Mouse (Mus musculus): Measurements from ENCODE around the gene Spata32. TPM values are rescaled to one million over a fixed set of nuclear protein-coding genes. Genes with fewer than 3 reads are reported as not detected.

Gene Spata32
- polyA plus RNA-seq, 1 experiment from 2014 or later, result 1.3 TPM

GRCm38 (mm10) chr11:103219995-103220394, 1.8 kb upstream of the Spata32 start:
- no peak overlapping the region for H3K4me2 ChIP-seq (ENCODE audit: low read length)
- no peak overlapping the region for H3K27ac ChIP-seq (ENCODE audit: low read depth, low read length)
- WGBS, result 84% methylated on average over 4 of the region's 4 CpGs
- no peaks in the 10 kb centered on the region for H3K27me3 ChIP-seq (replicated peaks; ENCODE audit: control insufficient read depth, insufficient read depth, low read length)
- no peak for ATAC-seq
- H3K4me1 ChIP-seq (ENCODE audit: control insufficient read depth, insufficient read depth, low read depth, low read length), result peaks cover 5% of the 10 kb centered on the region; the same call in 1 of the 2 replicates
- H3K36me3 ChIP-seq (ENCODE audit: control insufficient read depth, insufficient read depth, low read length), result peaks cover 5% of the 10 kb centered on the region
- H3K9me3 ChIP-seq (ENCODE audit: control insufficient read depth, low read length), result no peaks in the 10 kb centered on the region
- no peak overlapping the region for H3K9ac ChIP-seq (ENCODE audit: low read depth, low read length)
- H3K4me3 ChIP-seq (ENCODE audit: low read length), result no peak overlapping the region

- 94% methylated on average over 5 of the region's 5 CpGs for whole genome bisulfite sequencing
These were observed 1.0 kb upstream of the Spata32 start for GRCm38 (mm10) chr11:103219259-103219658.

GRCm38 (mm10) chr11:103218517-103218901, 277 bp upstream of the Spata32 start:
- Histone ChIP-seq H3K4me2 (ENCODE audit: low read length) (peak overlapping the region; percentile 96), H3K4me3 (ENCODE audit: low read length) (peak overlapping the region; percentile 57), H3K9ac (ENCODE audit: low read depth, low read length) (peak overlapping the region; percentile 76), H3K4me1 (ENCODE audit: control insufficient read depth, insufficient read depth, low read depth, low read length) (peaks cover 5% of the 10 kb centered on the region; the same call in 1 of the 2 replicates), H3K27ac (ENCODE audit: low read depth, low read length) (peak overlapping the region; percentile 73), H3K9me3 (ENCODE audit: control insufficient read depth, low read length) (no peaks in the 10 kb centered on the region), H3K36me3 (ENCODE audit: control insufficient read depth, insufficient read depth, low read length) (peaks cover 4% of the 10 kb centered on the region), H3K27me3 (replicated peaks; ENCODE audit: control insufficient read depth, insufficient read depth, low read length) (no peaks in the 10 kb centered on the region)
- WGBS, result 31% methylated on average over 6 of the region's 6 CpGs
- ATAC-seq, result peak; percentile 51

More at GRCm38 (mm10) chr11:103219259-103219658, 1.0 kb upstream of the Spata32 start:
- Histone ChIP-seq H3K27ac (ENCODE audit: low read depth, low read length) (no peak overlapping the region), H3K4me3 (ENCODE audit: low read length) (no peak overlapping the region), H3K4me2 (ENCODE audit: low read length) (no peak overlapping the region), H3K9ac (ENCODE audit: low read depth, low read length) (no peak overlapping the region), H3K9me3 (ENCODE audit: control insufficient read depth, low read length) (no peaks in the 10 kb centered on the region), H3K4me1 (ENCODE audit: control insufficient read depth, insufficient read depth, low read depth, low read length) (peaks cover 5% of the 10 kb centered on the region; the same call in 1 of the 2 replicates), H3K36me3 (ENCODE audit: control insufficient read depth, insufficient read depth, low read length) (peaks cover 5% of the 10 kb centered on the region), H3K27me3 (replicated peaks; ENCODE audit: control insufficient read depth, insufficient read depth, low read length) (no peaks in the 10 kb centered on the region)
- no peak for ATAC-seq

- WGBS, result 79% methylated on average over 1 of the region's 1 CpGs
- H3K36me3 ChIP-seq (ENCODE audit: control insufficient read depth, insufficient read depth, low read length), result no peaks in the 10 kb centered on the region; the same call in 1 of the 2 replicates
- no peak overlapping the region for H3K4me3 ChIP-seq (ENCODE audit: low read length)
- H3K27ac ChIP-seq (ENCODE audit: low read depth, low read length), result no peak overlapping the region
- H3K27me3 ChIP-seq (replicated peaks; ENCODE audit: control insufficient read depth, insufficient read depth, low read length), result no peaks in the 10 kb centered on the region
- no peak overlapping the region for H3K9ac ChIP-seq (ENCODE audit: low read depth, low read length)
- H3K4me2 ChIP-seq (ENCODE audit: low read length), result no peak overlapping the region
- peaks cover 5% of the 10 kb centered on the region; the same call in 1 of the 2 replicates for H3K4me1 ChIP-seq (ENCODE audit: control insufficient read depth, insufficient read depth, low read depth, low read length)
- no peak for ATAC-seq
- no peaks in the 10 kb centered on the region for H3K9me3 ChIP-seq (ENCODE audit: control insufficient read depth, low read length)
These were observed 2.9 kb downstream of the Spata32 start for GRCm38 (mm10) chr11:103215355-103215754.

GRCm38 (mm10) chr11:103213712-103214111, 4.5 kb downstream of the Spata32 start:
- H3K9ac ChIP-seq (ENCODE audit: low read depth, low read length), result no peak overlapping the region

GRCm38 (mm10) chr11:103210291-103210690, 7.9 kb downstream of the Spata32 start:
- no peaks in the 10 kb centered on the region for H3K36me3 ChIP-seq (ENCODE audit: control insufficient read depth, insufficient read depth, low read length)

More at GRCm38 (mm10) chr11:103213712-103214111, 4.5 kb downstream of the Spata32 start:
- Histone ChIP-seq H3K4me3 (ENCODE audit: low read length) (no peak overlapping the region), H3K36me3 (ENCODE audit: control insufficient read depth, insufficient read depth, low read length) (no peaks in the 10 kb centered on the region), H3K9me3 (ENCODE audit: control insufficient read depth, low read length) (no peaks in the 10 kb centered on the region), H3K4me2 (ENCODE audit: low read length) (no peak overlapping the region), H3K27me3 (replicated peaks; ENCODE audit: control insufficient read depth, insufficient read depth, low read length) (no peaks in the 10 kb centered on the region), H3K4me1 (ENCODE audit: control insufficient read depth, insufficient read depth, low read depth, low read length) (peaks cover 5% of the 10 kb centered on the region; the same call in 1 of the 2 replicates), H3K27ac (ENCODE audit: low read depth, low read length) (no peak overlapping the region)
- WGBS, result 87% methylated on average over 5 of the region's 5 CpGs
- no peak for ATAC-seq

GRCm38 (mm10) chr11:103208458-103208857, 9.8 kb downstream of the Spata32 start, which contains the start of gene 1700023F06Rik:
TSS of gene 1700023F06Rik (minus strand) at chr11:103208558.
- Histone ChIP-seq H3K27ac (ENCODE audit: low read depth, low read length) (no peak within 1 kb of the TSS), H3K9ac (ENCODE audit: low read depth, low read length) (no peak within 1 kb of the TSS), H3K4me1 (ENCODE audit: control insufficient read depth, insufficient read depth, low read depth, low read length) (no peaks in the 10 kb centered on the region), H3K4me2 (ENCODE audit: low read length) (no peak within 1 kb of the TSS), H3K4me3 (ENCODE audit: low read length) (no peak within 1 kb of the TSS), H3K27me3 (replicated peaks; ENCODE audit: control insufficient read depth, insufficient read depth, low read length) (no peaks in the 10 kb centered on the region), H3K9me3 (ENCODE audit: control insufficient read depth, low read length) (no peaks in the 10 kb centered on the region), H3K36me3 (ENCODE audit: control insufficient read depth, insufficient read depth, low read length) (no peaks in the 10 kb centered on the region)
- ATAC-seq, result no peak
- 95% methylated on average over 3 of the region's 3 CpGs for WGBS

More at GRCm38 (mm10) chr11:103210291-103210690, 7.9 kb downstream of the Spata32 start:
- 72% methylated on average over 8 of the region's 8 CpGs for WGBS
- no peak for ATAC-seq
- no peaks in the 10 kb centered on the region for H3K4me1 ChIP-seq (ENCODE audit: control insufficient read depth, insufficient read depth, low read depth, low read length)
- no peak overlapping the region for H3K27ac ChIP-seq (ENCODE audit: low read depth, low read length)
- H3K9ac ChIP-seq (ENCODE audit: low read depth, low read length), result no peak overlapping the region
- no peak overlapping the region for H3K4me2 ChIP-seq (ENCODE audit: low read length)
- no peaks in the 10 kb centered on the region for H3K27me3 ChIP-seq (replicated peaks; ENCODE audit: control insufficient read depth, insufficient read depth, low read length)
- H3K4me3 ChIP-seq (ENCODE audit: low read length), result no peak overlapping the region
- no peaks in the 10 kb centered on the region for H3K9me3 ChIP-seq (ENCODE audit: control insufficient read depth, low read length)

GRCm38 (mm10) chr11:103206203-103206602, 12.0 kb downstream of the Spata32 start:
- Histone ChIP-seq H3K9me3 (ENCODE audit: control insufficient read depth, low read length) (no peaks in the 10 kb centered on the region), H3K4me3 (ENCODE audit: low read length) (no peak overlapping the region), H3K27ac (ENCODE audit: low read depth, low read length) (no peak overlapping the region), H3K4me1 (ENCODE audit: control insufficient read depth, insufficient read depth, low read depth, low read length) (peaks cover 6% of the 10 kb centered on the region; the same call in 1 of the 2 replicates), H3K4me2 (ENCODE audit: low read length) (no peak overlapping the region), H3K36me3 (ENCODE audit: control insufficient read depth, insufficient read depth, low read length) (no peaks in the 10 kb centered on the region), H3K9ac (ENCODE audit: low read depth, low read length) (no peak overlapping the region), H3K27me3 (replicated peaks; ENCODE audit: control insufficient read depth, insufficient read depth, low read length) (no peaks in the 10 kb centered on the region)
- ATAC-seq, result no peak
- WGBS, result 92% methylated on average over 6 of the region's 6 CpGs

GRCm38 (mm10) chr11:103202376-103202775, 15.9 kb downstream of the Spata32 start:
- no peak overlapping the region for H3K4me3 ChIP-seq (ENCODE audit: low read length)
- ATAC-seq, result no peak
- no peak overlapping the region for H3K4me2 ChIP-seq (ENCODE audit: low read length)
- H3K36me3 ChIP-seq (ENCODE audit: control insufficient read depth, insufficient read depth, low read length), result no peaks in the 10 kb centered on the region
- peaks cover 17% of the 10 kb centered on the region for H3K4me1 ChIP-seq (ENCODE audit: control insufficient read depth, insufficient read depth, low read depth, low read length)
- peaks cover 8% of the 10 kb centered on the region for H3K27me3 ChIP-seq (replicated peaks; ENCODE audit: control insufficient read depth, insufficient read depth, low read length)
- H3K27ac ChIP-seq (ENCODE audit: low read depth, low read length), result no peak overlapping the region
- no peaks in the 10 kb centered on the region for H3K9me3 ChIP-seq (ENCODE audit: control insufficient read depth, low read length)
- no peak overlapping the region for H3K9ac ChIP-seq (ENCODE audit: low read depth, low read length)
